Mouse (Mus musculus) liver, postnatal 0 days (tissue): ENCODE measurements at regions not wholly inside any gene's neighbourhood (a gene's known extent, or its start where the extent isn't known, plus 50 kb on each side); places are given as distances from the start of the nearest gene placed in this dataset.

Experiments used
- CTCF ChIP-seq: sonication (generic); IDR thresholded peaks from 2 replicates; pipeline ENCODE4 v1.5.1; 2016; ENCODE audit warnings: antibody characterized with exemption, low read depth
- EP300 ChIP-seq: IDR thresholded peaks from 2 replicates; pipeline ENCODE4 v1.6.1; 2016; ENCODE audit warnings: antibody characterized with exemption, low read depth, mild to moderate bottlenecking

DNA sequence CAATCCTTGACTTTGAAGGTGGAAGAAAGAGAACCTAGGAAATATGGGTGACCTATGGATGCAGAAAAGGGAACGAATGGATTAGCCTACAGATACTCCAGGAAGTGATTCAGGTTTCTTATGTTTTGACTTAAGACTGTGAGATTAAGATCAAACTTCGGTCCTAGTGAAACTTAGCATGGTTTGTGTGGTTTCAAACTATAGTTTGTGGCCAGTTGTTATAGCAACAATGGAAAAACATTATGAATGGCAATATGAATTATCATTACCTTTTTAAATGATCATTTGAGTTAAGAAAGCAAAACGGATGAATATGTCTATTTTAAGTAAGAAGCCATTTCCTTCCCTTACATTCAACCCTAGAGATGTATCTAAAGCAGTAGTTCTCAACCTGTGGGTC is 305.3 kb upstream of the Nrip1 start:
- TF ChIP-seq CTCF (no peak), EP300 (no peak)
